Mouse (Mus musculus): ENCODE results near the gene Cstf3. TPM values are rescaled to one million over a fixed set of nuclear protein-coding genes. Genes with fewer than 3 reads are reported as not detected.

Cstf3 gene
- polyA plus RNA-seq, 1 experiment: 6.7 TPM

DNA sequence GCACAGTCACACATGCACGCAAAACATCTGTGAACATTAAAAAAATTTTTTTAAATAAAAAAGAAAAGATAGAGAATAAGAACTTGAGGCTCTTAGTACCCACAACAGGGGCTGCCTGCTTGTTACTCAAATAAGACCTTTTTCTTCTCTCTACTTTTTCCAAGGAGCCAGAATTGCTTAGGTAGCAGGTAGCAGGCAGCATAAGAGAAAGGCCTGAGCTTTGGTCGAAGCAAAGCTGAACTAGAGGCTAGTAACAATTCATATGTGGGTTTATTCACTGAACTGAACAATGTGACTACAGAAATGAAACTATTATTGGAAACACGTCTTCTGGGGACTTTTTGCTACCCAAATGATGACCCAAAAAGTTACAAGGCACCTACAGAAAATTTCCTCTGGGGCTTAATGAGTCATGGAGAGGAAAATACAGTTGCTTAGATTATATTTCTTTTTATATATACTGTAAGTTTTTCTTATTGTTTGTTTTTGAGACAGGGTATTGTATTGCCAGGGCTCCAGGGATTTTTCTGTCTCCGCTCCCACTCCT lies 28.3 kb upstream of the Cstf3 start:
- no peaks in the 10 kb centered on the region for H3K4me1 ChIP-seq (ENCODE audit: control insufficient read depth, insufficient read depth, insufficient read length)
- no peak for DNase-seq (ENCODE audit: low read depth in 1 of 2, low spot score in 2 of 2)
- H3K4me3 ChIP-seq (ENCODE audit: extremely low read depth, insufficient read depth, insufficient read length): no peak overlapping the region
- no peaks in the 10 kb centered on the region for H3K27me3 ChIP-seq (ENCODE audit: control insufficient read depth, insufficient read depth, low read length)
- WGBS: 73% methylated on average over 4 of the region's 4 CpGs
- TF ChIP-seq POLR2A (IDR thresholded peaks at IDR 0.05; ENCODE audit: low read depth, low read length) (no peak), CTCF (IDR thresholded peaks at IDR 0.05; ENCODE audit: extremely low read depth, insufficient read depth, insufficient read length, insufficient replicate concordance) (no peak)
- H3K36me3 ChIP-seq (ENCODE audit: control insufficient read depth, insufficient read depth, low read length): no peaks in the 10 kb centered on the region
- no peak overlapping the region for H3K27ac ChIP-seq (ENCODE audit: insufficient read depth, low read length)

DNA sequence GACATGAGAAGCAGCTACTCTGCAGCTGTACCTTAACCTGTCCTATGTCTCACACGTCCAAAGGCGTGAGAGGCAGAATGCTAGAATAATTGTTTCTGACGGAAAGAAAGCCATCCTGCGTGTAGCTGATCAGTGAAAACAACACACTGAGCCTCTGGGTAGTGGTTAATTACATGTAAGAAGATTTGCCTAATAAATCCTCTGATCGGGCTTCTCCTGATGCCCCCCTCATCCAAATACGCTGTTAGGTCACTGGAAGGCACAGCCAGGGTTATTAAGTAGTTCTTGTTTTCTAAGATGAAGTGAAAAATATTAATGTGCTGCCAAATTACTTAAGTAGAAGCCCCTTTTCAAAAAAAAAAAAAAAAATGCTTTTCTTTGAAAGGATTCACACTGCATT lies 18.3 kb upstream of the Cstf3 start:
- TF ChIP-seq CTCF (IDR thresholded peaks at IDR 0.05; ENCODE audit: extremely low read depth, insufficient read depth, insufficient read length, insufficient replicate concordance): no peak
- no peak for TF ChIP-seq POLR2A (IDR thresholded peaks at IDR 0.05; ENCODE audit: low read depth, low read length)
- H3K4me3 ChIP-seq (ENCODE audit: extremely low read depth, insufficient read depth, insufficient read length): no peak overlapping the region
- no peak overlapping the region for H3K27ac ChIP-seq (ENCODE audit: insufficient read depth, low read length)
- no peaks in the 10 kb centered on the region for H3K27me3 ChIP-seq (ENCODE audit: control insufficient read depth, insufficient read depth, low read length)
- DNase-seq (ENCODE audit: low read depth in 1 of 2, low spot score in 2 of 2): no peak
- WGBS: 94% methylated on average over 6 of the region's 6 CpGs
- H3K36me3 ChIP-seq (ENCODE audit: control insufficient read depth, insufficient read depth, low read length): no peaks in the 10 kb centered on the region
- H3K4me1 ChIP-seq (ENCODE audit: control insufficient read depth, insufficient read depth, insufficient read length): no peaks in the 10 kb centered on the region

DNA sequence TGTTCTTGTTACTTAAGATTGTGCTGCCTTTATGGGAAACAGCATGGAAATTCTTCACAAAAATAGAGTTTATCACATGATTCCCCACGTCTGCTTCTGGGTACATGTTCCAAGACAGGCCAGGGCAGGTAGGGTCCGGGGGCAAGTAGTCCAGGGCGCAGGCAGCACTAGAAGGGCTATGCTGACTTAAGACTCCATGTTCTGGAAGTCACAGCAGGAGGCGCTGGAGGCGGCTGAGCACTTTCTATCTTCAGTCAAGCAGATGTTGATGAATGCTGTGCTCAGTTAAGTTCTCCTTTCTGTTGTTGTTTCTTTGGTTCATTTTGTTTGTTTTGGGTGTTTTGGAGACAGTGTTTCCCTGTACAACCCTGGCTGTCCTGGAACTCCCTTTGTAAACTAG lies 14.1 kb upstream of the Cstf3 start:
- H3K27me3 ChIP-seq (ENCODE audit: control insufficient read depth, insufficient read depth, low read length): no peaks in the 10 kb centered on the region
- WGBS: 91% methylated on average over 5 of the region's 5 CpGs
- H3K4me1 ChIP-seq (ENCODE audit: control insufficient read depth, insufficient read depth, insufficient read length): no peaks in the 10 kb centered on the region
- no peak overlapping the region for H3K4me3 ChIP-seq (ENCODE audit: extremely low read depth, insufficient read depth, insufficient read length)
- H3K36me3 ChIP-seq (ENCODE audit: control insufficient read depth, insufficient read depth, low read length): no peaks in the 10 kb centered on the region
- no peak for DNase-seq (ENCODE audit: low read depth in 1 of 2, low spot score in 2 of 2)
- H3K27ac ChIP-seq (ENCODE audit: insufficient read depth, low read length): no peak overlapping the region
- no peak for TF ChIP-seq CTCF (IDR thresholded peaks at IDR 0.05; ENCODE audit: extremely low read depth, insufficient read depth, insufficient read length, insufficient replicate concordance)

DNA sequence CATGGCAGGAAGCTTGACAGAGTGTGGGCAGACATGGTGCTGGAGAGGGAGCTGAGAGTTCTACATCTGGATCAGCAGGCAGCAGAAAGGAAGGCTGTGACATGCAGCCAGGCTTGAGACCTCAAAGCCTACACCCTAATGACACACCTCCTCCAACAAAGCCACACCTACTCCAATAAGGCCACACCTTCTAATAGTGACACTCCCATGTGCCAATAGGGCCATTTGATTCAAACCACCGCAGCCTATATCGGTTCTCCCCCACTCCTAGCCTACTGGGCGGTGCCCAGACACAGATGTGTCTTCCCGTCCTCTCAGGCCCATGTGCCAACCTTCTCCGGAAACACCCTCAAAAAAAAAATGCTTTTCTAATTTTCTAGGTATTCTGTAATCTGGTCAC lies 12.3 kb upstream of the Cstf3 start:
- TF ChIP-seq CTCF (IDR thresholded peaks at IDR 0.05; ENCODE audit: extremely low read depth, insufficient read depth, insufficient read length, insufficient replicate concordance) (no peak), POLR2A (IDR thresholded peaks at IDR 0.05; ENCODE audit: low read depth, low read length) (no peak)
- DNase-seq (ENCODE audit: low read depth in 1 of 2, low spot score in 2 of 2): no peak
- Histone ChIP-seq H3K27me3 (ENCODE audit: control insufficient read depth, insufficient read depth, low read length) (no peaks in the 10 kb centered on the region), H3K4me3 (ENCODE audit: extremely low read depth, insufficient read depth, insufficient read length) (no peak overlapping the region), H3K36me3 (ENCODE audit: control insufficient read depth, insufficient read depth, low read length) (no peaks in the 10 kb centered on the region), H3K27ac (ENCODE audit: insufficient read depth, low read length) (no peak overlapping the region), H3K4me1 (ENCODE audit: control insufficient read depth, insufficient read depth, insufficient read length) (no peaks in the 10 kb centered on the region)
- 82% methylated on average over 5 of the region's 5 CpGs for WGBS

DNA sequence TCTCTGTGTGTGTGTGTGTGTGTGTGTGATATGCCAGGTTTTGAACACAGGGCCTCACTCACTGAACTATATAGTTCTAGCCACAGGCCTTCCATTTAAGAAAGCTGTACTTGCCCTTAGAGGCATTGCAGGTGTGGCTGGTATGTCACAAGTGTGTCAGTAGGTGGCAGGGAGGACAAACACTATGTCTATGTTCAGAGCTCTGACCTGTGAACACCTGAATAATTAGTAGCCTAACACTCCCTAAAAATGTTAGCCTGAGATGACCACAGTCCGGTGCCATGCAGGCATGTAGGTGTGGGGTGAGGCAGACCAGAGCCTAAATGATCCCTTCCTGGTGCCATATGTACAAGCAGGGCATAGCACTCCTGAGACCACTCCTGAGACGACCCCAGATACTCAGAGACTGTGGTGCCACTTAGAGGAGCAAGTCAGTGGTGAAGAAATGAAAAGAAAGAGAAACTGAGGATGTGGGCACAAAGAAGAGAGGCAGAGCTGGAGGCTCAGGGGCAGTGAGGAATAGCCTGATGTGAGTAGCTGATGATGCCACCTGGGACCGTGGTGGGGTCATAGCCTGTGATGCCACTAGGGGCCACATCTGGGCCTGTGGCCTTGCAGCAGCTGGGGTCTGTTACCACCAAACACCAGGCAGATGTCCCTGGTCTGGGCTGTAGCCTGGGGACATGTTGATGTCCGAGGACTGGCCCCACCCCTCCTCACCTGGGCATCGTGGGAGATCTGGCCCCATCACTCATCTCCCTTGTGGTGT lies 11.3 kb upstream of the Cstf3 start:
- Histone ChIP-seq H3K36me3 (ENCODE audit: control insufficient read depth, insufficient read depth, low read length) (no peaks in the 10 kb centered on the region), H3K4me1 (ENCODE audit: control insufficient read depth, insufficient read depth, insufficient read length) (no peaks in the 10 kb centered on the region), H3K4me3 (ENCODE audit: extremely low read depth, insufficient read depth, insufficient read length) (no peak overlapping the region), H3K27me3 (ENCODE audit: control insufficient read depth, insufficient read depth, low read length) (no peaks in the 10 kb centered on the region), H3K27ac (ENCODE audit: insufficient read depth, low read length) (no peak overlapping the region)
- TF ChIP-seq POLR2A (IDR thresholded peaks at IDR 0.05; ENCODE audit: low read depth, low read length) (no peak), CTCF (IDR thresholded peaks at IDR 0.05; ENCODE audit: extremely low read depth, insufficient read depth, insufficient read length, insufficient replicate concordance) (no peak)
- 67% methylated on average over 5 of the region's 5 CpGs for WGBS
- no peak for DNase-seq (ENCODE audit: low read depth in 1 of 2, low spot score in 2 of 2)

DNA sequence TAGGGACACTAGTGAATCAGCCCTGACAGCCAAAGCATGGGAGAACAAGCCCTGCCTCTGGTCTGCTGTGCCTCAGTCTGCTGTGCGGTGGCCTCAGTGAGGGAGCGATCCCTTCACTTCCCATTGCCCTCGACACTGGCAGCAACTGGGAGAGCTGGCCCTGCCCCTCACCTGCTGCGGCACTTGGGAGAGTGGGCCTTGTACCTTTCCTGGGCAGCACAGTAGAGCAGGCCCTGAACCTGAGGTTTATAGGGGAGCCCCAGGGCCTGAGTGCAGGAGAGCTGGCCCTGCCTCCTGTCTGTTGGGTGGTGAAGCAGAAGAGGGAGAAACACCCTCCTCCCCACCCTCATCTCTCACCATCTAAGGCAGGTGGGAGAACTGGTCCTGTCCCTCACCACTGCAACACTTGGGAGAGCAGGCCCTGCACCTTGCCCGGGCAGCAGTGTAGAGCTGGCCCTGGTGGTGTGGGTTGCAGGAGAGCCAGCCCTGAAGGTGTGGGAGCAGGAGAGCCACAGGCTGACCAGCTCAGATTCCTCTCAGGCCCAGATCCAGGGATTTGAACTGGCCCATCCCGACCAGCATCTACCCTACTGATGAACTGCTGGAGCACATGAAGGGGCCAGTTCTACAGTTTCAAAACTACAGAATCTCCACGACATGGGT lies 10.4 kb upstream of the Cstf3 start:
- TF ChIP-seq POLR2A (IDR thresholded peaks at IDR 0.05; ENCODE audit: low read depth, low read length) (no peak), CTCF (IDR thresholded peaks at IDR 0.05; ENCODE audit: extremely low read depth, insufficient read depth, insufficient read length, insufficient replicate concordance) (no peak)
- 84% methylated on average over 7 of the region's 7 CpGs for WGBS
- Histone ChIP-seq H3K36me3 (ENCODE audit: control insufficient read depth, insufficient read depth, low read length) (no peaks in the 10 kb centered on the region), H3K27ac (ENCODE audit: insufficient read depth, low read length) (no peak overlapping the region), H3K4me1 (ENCODE audit: control insufficient read depth, insufficient read depth, insufficient read length) (no peaks in the 10 kb centered on the region), H3K4me3 (ENCODE audit: extremely low read depth, insufficient read depth, insufficient read length) (no peak overlapping the region), H3K27me3 (ENCODE audit: control insufficient read depth, insufficient read depth, low read length) (no peaks in the 10 kb centered on the region)
- DNase-seq (ENCODE audit: low read depth in 1 of 2, low spot score in 2 of 2): no peak

Measured in spleen, adult 2 months (tissue).